Mouse (Mus musculus): ENCODE measurements at regions not wholly inside any gene's neighbourhood (a gene's known extent, or its start where the extent isn't known, plus 50 kb on each side); places are given as distances from the start of the nearest gene placed in this dataset.

DNA sequence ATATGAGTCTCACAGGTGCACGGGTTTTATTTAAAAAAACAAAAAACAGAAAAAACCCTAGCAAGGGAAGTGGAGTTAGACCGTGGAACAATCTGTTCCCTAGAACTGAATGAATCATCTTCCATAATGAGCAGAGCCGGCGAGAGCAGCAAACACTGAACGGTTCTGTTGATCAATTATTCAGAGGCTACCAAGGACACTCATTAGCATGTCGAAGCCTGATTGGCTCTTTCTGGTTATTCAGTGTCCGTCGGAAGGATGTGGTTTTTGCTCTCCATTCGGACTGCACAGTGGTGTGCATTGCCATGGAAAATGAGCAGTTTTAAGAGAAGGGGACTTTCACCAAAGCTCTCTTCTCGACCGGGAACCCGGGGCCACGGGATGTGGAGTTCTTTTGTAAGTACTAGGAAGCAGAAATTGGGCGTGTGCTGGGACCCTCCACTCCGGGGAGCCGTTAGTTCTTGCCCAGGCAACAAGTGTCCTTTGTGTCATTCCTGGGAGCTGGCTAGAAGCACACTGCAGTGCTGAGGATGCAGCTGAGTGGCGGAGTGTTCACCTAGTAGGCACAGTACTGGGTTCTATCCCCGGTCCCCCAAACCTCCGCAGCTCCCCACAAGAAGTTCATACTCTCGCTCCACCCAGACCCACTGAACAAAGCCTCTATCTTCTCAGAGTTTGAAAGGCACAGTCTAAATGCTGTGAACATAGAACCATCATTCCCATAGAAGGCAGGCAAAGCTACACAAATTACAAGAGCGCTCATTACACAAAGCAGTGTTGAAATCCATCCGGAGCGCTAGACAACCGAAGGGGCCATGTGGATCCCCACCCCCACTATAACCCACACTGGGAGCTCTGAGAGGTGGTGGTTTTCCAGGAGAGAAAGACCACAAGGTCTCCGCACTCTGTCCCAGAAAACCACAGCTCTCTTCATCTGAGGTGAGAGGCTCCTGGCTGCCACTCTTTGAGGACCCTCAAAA, 83.9 kb upstream of the Zfp366 start:
- 57% methylated on average over 25 of the region's 25 CpGs for WGBS

DNA sequence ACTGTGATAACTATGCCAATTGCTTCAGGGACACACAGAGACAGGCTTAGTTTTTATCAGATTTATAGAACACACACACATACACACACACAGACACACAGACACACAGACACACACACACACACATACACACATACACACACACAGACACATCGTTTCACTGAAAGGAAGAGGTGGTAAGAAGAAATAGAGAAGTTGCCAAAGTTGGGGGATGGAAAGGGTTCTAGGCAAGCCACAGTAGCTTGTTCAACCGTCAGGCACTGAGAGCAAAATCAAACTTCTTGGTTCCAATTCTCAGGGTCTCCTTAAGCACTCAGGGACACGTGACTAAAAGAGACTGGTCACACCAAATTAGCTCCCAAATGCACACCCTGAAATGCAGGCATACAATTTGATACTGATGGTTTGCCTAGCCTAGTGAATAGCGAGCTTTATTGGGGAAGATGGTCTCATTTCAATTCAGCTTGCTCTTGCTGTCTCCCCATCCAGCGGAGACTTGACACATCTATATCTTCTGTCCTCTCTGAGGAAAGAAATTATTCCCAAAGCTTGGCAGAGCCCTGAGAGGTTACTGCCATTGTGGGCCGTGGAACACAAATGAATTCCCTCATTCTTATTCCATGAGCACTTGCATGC, 84.7 kb upstream of the Zfp366 start:
- no peak for DNase-seq (ENCODE audit: low spot score)
- no peaks in the 10 kb centered on the region for H3K36me3 ChIP-seq (ENCODE audit: control insufficient read depth, insufficient read depth, low read length)
- 78% methylated on average over 6 of the region's 6 CpGs for WGBS
- no peaks in the 10 kb centered on the region for H3K9me3 ChIP-seq (ENCODE audit: control insufficient read depth, low read length)
- no peak overlapping the region for H3K9ac ChIP-seq (ENCODE audit: low read length)
- H3K4me3 ChIP-seq (ENCODE audit: low read depth, low read length): no peak overlapping the region
- H3K27me3 ChIP-seq (replicated peaks; ENCODE audit: control insufficient read depth, insufficient read depth, low read length): no peaks in the 10 kb centered on the region
- H3K4me1 ChIP-seq (replicated peaks; ENCODE audit: control insufficient read depth, insufficient read depth, low read length): no peaks in the 10 kb centered on the region
- ATAC-seq (replicated peaks; ENCODE audit: low FRiP score, low TSS enrichment, low read depth): no peak
- no peak overlapping the region for H3K27ac ChIP-seq (ENCODE audit: low read depth)
- no peak overlapping the region for H3K4me2 ChIP-seq (ENCODE audit: low read length)

More for the DNA sequence above, 83.9 kb upstream of the Zfp366 start:
- Histone ChIP-seq H3K27me3 (replicated peaks; ENCODE audit: control insufficient read depth, insufficient read depth, low read length) (no peaks in the 10 kb centered on the region), H3K9me3 (ENCODE audit: control insufficient read depth, low read length) (no peaks in the 10 kb centered on the region), H3K9ac (ENCODE audit: low read length) (no peak overlapping the region), H3K4me2 (ENCODE audit: low read length) (peak overlapping the region; percentile 21; the same call in 1 of the 2 replicates), H3K36me3 (ENCODE audit: control insufficient read depth, insufficient read depth, low read length) (no peaks in the 10 kb centered on the region), H3K4me1 (replicated peaks; ENCODE audit: control insufficient read depth, insufficient read depth, low read length) (no peaks in the 10 kb centered on the region), H3K4me3 (ENCODE audit: low read depth, low read length) (no peak overlapping the region), H3K27ac (ENCODE audit: low read depth) (no peak overlapping the region)
- no peak for DNase-seq (ENCODE audit: low spot score)
- ATAC-seq (replicated peaks; ENCODE audit: low FRiP score, low TSS enrichment, low read depth): no peak

DNA sequence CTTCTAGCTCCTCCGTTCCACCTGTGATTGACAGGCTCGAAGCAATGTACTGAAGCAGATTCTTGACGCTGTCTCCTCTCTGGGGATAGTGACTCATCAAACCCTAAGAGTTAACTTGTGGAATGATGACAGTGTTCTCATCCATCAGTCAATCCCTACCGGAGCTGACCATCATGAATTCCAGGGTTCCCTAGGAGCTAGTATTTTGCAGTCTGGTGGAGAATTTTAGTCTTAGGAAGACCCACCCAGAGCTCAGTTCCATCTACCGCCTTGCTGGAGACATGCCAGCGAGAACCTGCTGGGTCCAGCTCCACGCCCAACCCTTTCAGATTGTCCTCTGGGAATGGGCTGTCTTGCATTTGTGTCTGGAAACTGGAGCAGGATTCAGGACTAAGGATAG, 85.4 kb upstream of the Zfp366 start:
- Histone ChIP-seq H3K27ac (ENCODE audit: low read depth) (no peak overlapping the region), H3K9me3 (ENCODE audit: control insufficient read depth, low read length) (no peaks in the 10 kb centered on the region), H3K4me1 (replicated peaks; ENCODE audit: control insufficient read depth, insufficient read depth, low read length) (no peaks in the 10 kb centered on the region), H3K9ac (ENCODE audit: low read length) (no peak overlapping the region), H3K27me3 (replicated peaks; ENCODE audit: control insufficient read depth, insufficient read depth, low read length) (no peaks in the 10 kb centered on the region), H3K36me3 (ENCODE audit: control insufficient read depth, insufficient read depth, low read length) (no peaks in the 10 kb centered on the region), H3K4me3 (ENCODE audit: low read depth, low read length) (no peak overlapping the region), H3K4me2 (ENCODE audit: low read length) (no peak overlapping the region)
- 89% methylated on average over 7 of the region's 7 CpGs for WGBS
- no peak for DNase-seq (ENCODE audit: low spot score)
- no peak for ATAC-seq (replicated peaks; ENCODE audit: low FRiP score, low TSS enrichment, low read depth)

DNA sequence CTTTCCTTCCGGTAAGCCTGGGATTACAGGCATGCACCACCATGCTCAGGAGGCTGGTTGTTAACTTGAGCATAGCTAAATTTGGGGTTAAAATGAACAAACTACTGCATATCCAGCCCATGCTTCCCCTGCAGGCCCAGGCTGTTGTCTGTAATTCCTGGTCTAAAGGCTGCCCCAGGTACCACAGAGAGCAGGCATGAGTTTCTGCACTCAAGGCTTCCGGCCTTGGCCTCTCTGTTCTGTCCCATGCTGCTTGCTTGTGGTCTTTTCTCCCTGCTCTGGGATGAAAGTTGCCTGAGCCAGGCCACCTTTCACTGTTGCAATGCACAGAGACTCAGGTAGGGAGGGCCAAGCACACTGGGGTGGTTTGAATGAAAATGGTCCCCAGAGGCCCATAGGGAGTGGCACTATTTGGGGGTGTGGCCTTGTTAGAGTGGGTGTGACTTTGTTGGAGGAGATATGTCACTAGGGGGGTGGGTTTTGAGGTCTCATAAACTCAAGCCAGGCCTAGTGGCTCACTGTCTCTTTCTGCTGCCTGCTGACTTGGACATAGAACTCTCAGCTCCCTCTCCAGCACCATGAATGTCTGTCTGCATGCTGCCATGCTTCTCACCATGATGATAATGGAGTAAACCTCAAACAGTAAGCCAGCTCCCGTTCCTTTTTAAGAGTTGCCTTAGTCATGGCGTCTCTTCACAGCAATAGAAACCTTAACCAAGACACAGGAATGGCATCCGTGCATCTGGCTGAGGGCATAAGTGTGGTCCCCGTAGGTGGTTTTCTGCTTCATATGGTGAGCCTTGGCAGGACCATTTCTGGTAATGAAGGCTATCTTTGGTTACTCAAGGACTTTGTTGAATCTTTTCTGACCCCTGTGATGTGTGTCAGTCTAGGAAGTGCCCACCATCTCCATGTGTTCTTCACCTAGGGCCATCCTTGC, 86.7 kb upstream of the Zfp366 start:
- no peak overlapping the region for H3K4me2 ChIP-seq (ENCODE audit: low read length)
- H3K27me3 ChIP-seq (replicated peaks; ENCODE audit: control insufficient read depth, insufficient read depth, low read length): no peaks in the 10 kb centered on the region
- H3K4me3 ChIP-seq (ENCODE audit: low read depth, low read length): no peak overlapping the region
- no peaks in the 10 kb centered on the region for H3K4me1 ChIP-seq (replicated peaks; ENCODE audit: control insufficient read depth, insufficient read depth, low read length)
- H3K27ac ChIP-seq (ENCODE audit: low read depth): no peak overlapping the region
- H3K9me3 ChIP-seq (ENCODE audit: control insufficient read depth, low read length): no peaks in the 10 kb centered on the region
- DNase-seq (ENCODE audit: low spot score) (no peak), ATAC-seq (replicated peaks; ENCODE audit: low FRiP score, low TSS enrichment, low read depth) (no peak)
- 95% methylated on average over 6 of the region's 6 CpGs for WGBS
- H3K9ac ChIP-seq (ENCODE audit: low read length): no peak overlapping the region
- H3K36me3 ChIP-seq (ENCODE audit: control insufficient read depth, insufficient read depth, low read length): no peaks in the 10 kb centered on the region

DNA sequence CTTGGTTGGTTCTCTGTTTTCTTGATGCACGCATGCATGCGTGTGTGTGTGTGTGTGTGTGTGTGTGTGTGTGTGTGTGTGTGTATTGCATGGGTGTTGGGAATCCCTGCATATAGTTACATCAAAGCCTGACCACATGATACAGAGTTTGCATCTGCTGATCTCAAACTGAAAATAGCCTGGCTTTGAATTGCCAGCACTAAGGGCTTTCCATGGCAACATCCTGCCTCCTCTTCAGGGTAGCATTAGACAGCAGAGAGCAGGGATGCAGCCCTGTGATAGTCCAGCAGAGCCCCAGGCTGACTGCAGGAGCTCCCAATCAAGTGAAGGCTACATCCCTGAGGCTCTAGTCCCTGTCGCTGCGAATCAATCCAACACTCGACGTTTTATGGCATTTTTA, 87.8 kb upstream of the Zfp366 start:
- Histone ChIP-seq H3K9ac (ENCODE audit: low read length) (no peak overlapping the region), H3K4me1 (replicated peaks; ENCODE audit: control insufficient read depth, insufficient read depth, low read length) (peaks cover 6% of the 10 kb centered on the region), H3K36me3 (ENCODE audit: control insufficient read depth, insufficient read depth, low read length) (no peaks in the 10 kb centered on the region), H3K9me3 (ENCODE audit: control insufficient read depth, low read length) (no peaks in the 10 kb centered on the region), H3K4me3 (ENCODE audit: low read depth, low read length) (no peak overlapping the region), H3K27ac (ENCODE audit: low read depth) (no peak overlapping the region), H3K4me2 (ENCODE audit: low read length) (no peak overlapping the region), H3K27me3 (replicated peaks; ENCODE audit: control insufficient read depth, insufficient read depth, low read length) (no peaks in the 10 kb centered on the region)
- 88% methylated on average over 6 of the region's 6 CpGs for WGBS
- no peak for ATAC-seq (replicated peaks; ENCODE audit: low FRiP score, low TSS enrichment, low read depth)
- no peak for DNase-seq (ENCODE audit: low spot score)

DNA sequence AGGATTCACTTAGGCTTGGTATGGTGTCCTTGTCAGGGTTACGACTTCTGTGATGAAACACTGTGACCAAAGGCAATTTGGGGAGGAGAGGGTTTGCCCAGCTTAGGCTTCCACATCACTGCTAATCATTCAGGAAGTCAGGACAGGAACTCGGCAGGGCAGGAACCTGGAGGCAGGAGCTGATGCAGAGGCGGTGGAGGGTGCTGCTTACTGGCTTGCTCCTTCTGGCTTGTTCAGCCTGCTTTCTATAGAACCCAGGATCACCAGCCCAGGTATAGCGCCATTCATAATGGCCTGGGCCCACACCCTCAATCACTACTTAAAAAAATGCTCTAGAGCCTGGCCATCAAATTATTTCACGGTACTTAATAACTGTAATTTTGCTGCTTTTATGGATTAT, 89.6 kb upstream of the Zfp366 start:
- peaks cover 10% of the 10 kb centered on the region for H3K4me1 ChIP-seq (replicated peaks; ENCODE audit: control insufficient read depth, insufficient read depth, low read length)
- no peak overlapping the region for H3K9ac ChIP-seq (ENCODE audit: low read length)
- WGBS: 92% methylated on average over 5 of the region's 5 CpGs
- DNase-seq (ENCODE audit: low spot score) (no peak), ATAC-seq (replicated peaks; ENCODE audit: low FRiP score, low TSS enrichment, low read depth) (no peak)
- H3K4me2 ChIP-seq (ENCODE audit: low read length): no peak overlapping the region
- H3K9me3 ChIP-seq (ENCODE audit: control insufficient read depth, low read length): no peaks in the 10 kb centered on the region
- no peak overlapping the region for H3K4me3 ChIP-seq (ENCODE audit: low read depth, low read length)
- H3K27me3 ChIP-seq (replicated peaks; ENCODE audit: control insufficient read depth, insufficient read depth, low read length): no peaks in the 10 kb centered on the region
- H3K27ac ChIP-seq (ENCODE audit: low read depth): no peak overlapping the region
- H3K36me3 ChIP-seq (ENCODE audit: control insufficient read depth, insufficient read depth, low read length): no peaks in the 10 kb centered on the region

DNA sequence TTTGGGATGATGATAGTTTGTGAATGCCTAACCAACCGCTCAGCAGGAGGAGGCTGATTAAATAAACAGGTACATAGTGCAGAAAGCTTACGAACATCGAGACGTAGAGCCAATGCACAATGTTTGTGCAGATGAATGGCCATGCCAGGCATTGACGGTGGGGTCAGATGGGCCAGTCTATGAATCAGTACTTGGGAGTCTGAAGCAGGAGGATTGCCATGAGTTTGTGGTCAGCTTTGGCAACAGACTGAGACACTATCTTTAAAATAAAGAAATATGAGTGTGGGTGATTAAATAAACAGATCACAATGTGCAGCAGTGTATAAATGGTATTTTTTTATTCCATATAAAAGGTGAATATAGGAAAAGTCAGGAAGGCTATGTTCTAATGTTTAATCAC, 90.4 kb upstream of the Zfp366 start:
- H3K36me3 ChIP-seq (ENCODE audit: control insufficient read depth, insufficient read depth, low read length): no peaks in the 10 kb centered on the region
- peaks cover 10% of the 10 kb centered on the region for H3K4me1 ChIP-seq (replicated peaks; ENCODE audit: control insufficient read depth, insufficient read depth, low read length)
- no peak overlapping the region for H3K9ac ChIP-seq (ENCODE audit: low read length)
- no peaks in the 10 kb centered on the region for H3K9me3 ChIP-seq (ENCODE audit: control insufficient read depth, low read length)
- H3K4me3 ChIP-seq (ENCODE audit: low read depth, low read length): no peak overlapping the region
- no peak overlapping the region for H3K27ac ChIP-seq (ENCODE audit: low read depth)
- no peaks in the 10 kb centered on the region for H3K27me3 ChIP-seq (replicated peaks; ENCODE audit: control insufficient read depth, insufficient read depth, low read length)
- ATAC-seq (replicated peaks; ENCODE audit: low FRiP score, low TSS enrichment, low read depth) (no peak), DNase-seq (ENCODE audit: low spot score) (no peak)
- H3K4me2 ChIP-seq (ENCODE audit: low read length): no peak overlapping the region
- 86% methylated on average over 5 of the region's 5 CpGs for WGBS

DNA sequence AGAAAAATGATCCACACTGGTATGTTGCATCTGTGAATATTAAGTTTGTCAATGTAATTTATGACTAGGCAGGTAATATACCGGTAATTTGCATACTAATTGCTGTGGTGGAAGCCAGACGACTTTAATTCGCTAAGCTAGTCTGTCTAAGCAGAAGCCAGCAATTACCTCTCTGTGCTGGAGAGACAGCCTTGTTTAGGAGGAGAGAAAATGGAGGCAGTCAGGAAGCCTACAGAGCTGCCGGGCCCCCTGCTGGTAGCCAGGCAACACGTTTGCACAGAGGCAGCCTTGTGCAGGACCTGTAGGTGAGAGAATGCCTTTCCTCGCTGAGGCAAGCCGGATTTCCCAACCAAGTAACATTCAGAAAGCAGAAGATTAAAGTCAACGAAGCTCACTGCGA, 91.4 kb upstream of the Zfp366 start:
- no peak overlapping the region for H3K4me2 ChIP-seq (ENCODE audit: low read length)
- no peak overlapping the region for H3K4me3 ChIP-seq (ENCODE audit: low read depth, low read length)
- WGBS: 11% methylated on average over 9 of the region's 9 CpGs
- H3K36me3 ChIP-seq (ENCODE audit: control insufficient read depth, insufficient read depth, low read length): no peaks in the 10 kb centered on the region
- no peaks in the 10 kb centered on the region for H3K9me3 ChIP-seq (ENCODE audit: control insufficient read depth, low read length)
- peak; percentile 81; the same call in 1 of the 2 replicates for ATAC-seq (replicated peaks; ENCODE audit: low FRiP score, low TSS enrichment, low read depth)
- H3K27ac ChIP-seq (ENCODE audit: low read depth): peak overlapping the region; percentile 22; the same call in 1 of the 2 replicates
- H3K27me3 ChIP-seq (replicated peaks; ENCODE audit: control insufficient read depth, insufficient read depth, low read length): no peaks in the 10 kb centered on the region
- H3K9ac ChIP-seq (ENCODE audit: low read length): no peak overlapping the region
- DNase-seq (ENCODE audit: low spot score): peak; percentile 84
- H3K4me1 ChIP-seq (replicated peaks; ENCODE audit: control insufficient read depth, insufficient read depth, low read length): peaks cover 10% of the 10 kb centered on the region

Measured in intestine, embryonic 14.5 days (tissue).